Mouse (Mus musculus) liver, embryonic 11.5 days (tissue): ENCODE measurements around the gene Cd79b. TPM values are rescaled to one million over a fixed set of nuclear protein-coding genes. Genes with fewer than 3 reads are reported as not detected.

Experiments
- ATAC-seq: fragments of 200-750 bp; cut with Nextera tagmentation; replicated peaks from 2 replicates; pipeline ENCODE4 v1.8.0; 2017; ENCODE audit warnings: moderate number of reproducible peaks, mild to moderate bottlenecking, moderate TSS enrichment, moderate library complexity; ENCODE audit not compliant: low FRiP score
- DNase-seq: peaks from one replicate; pipeline ENCODE4 v3.0.0-alpha.2; 2017; ENCODE audit warnings: low spot score
- H3K27ac ChIP-seq: fragments of 300-500 bp; sonication (generic); 2 replicates; pipeline ENCODE4 v1.5.1; 2014; ENCODE audit warnings: mild to moderate bottlenecking, low read depth, low read length, control low read depth
- H3K27me3 ChIP-seq: fragments of 300-500 bp; sonication (generic); replicated peaks from 2 replicates; pipeline ENCODE4 v1.6.1; 2014; ENCODE audit warnings: low read length, mixed read lengths; ENCODE audit not compliant: control insufficient read depth, insufficient read depth
- H3K36me3 ChIP-seq: fragments of 300-500 bp; sonication (generic); 2 replicates; pipeline ENCODE4 v1.6.1; 2014; ENCODE audit warnings: mild to moderate bottlenecking, low read length, moderate library complexity, mixed read lengths; ENCODE audit not compliant: control insufficient read depth, insufficient read depth
- H3K4me1 ChIP-seq: fragments of 300-500 bp; sonication (generic); replicated peaks from 2 replicates; pipeline ENCODE4 v1.6.1; 2014; ENCODE audit warnings: low read length, mixed read lengths; ENCODE audit not compliant: control insufficient read depth, insufficient read depth
- H3K4me2 ChIP-seq: fragments of 300-500 bp; sonication (generic); 2 replicates; pipeline ENCODE4 v1.6.1; 2014; ENCODE audit warnings: mild to moderate bottlenecking, control low read depth, moderate library complexity
- H3K4me3 ChIP-seq: fragments of 300-500 bp; sonication (generic); 2 replicates; pipeline ENCODE4 v1.5.1; 2014; ENCODE audit warnings: low read depth, low read length, control low read depth
- H3K9ac ChIP-seq: fragments of 300-500 bp; sonication (generic); 2 replicates; pipeline ENCODE4 v1.6.1; 2014; ENCODE audit warnings: low read depth, low read length, control low read depth
- H3K9me3 ChIP-seq: fragments of 300-500 bp; sonication (generic); 2 replicates; pipeline ENCODE4 v1.6.1; 2016; ENCODE audit warnings: low read length, inconsistent platforms, mixed read lengths; ENCODE audit not compliant: control insufficient read depth
- WGBS: fragments of 180-500 bp; shearing (Covaris S2); extraction: QIAGEN DNeasy Blood & Tissue Kit; methylation state at CpG from one replicate; pipeline ENCODE4 v1.1.7; 2014; 5-methylcytosine and 5-hydroxymethylcytosine counted together
- polyA plus RNA-seq: library from polyadenylated mRNA; unstranded; fragments of >200 nt; fragmentation: Nextera tagmentation; extraction: Ambion mirVana; gene quantifications from 2 replicates; pipeline ENCODE4 v1.2.1, GENCODE M21; 2014

Gene Cd79b
- polyA plus RNA-seq, 1 experiment from 2014 or later, result 5.9 TPM

DNA sequence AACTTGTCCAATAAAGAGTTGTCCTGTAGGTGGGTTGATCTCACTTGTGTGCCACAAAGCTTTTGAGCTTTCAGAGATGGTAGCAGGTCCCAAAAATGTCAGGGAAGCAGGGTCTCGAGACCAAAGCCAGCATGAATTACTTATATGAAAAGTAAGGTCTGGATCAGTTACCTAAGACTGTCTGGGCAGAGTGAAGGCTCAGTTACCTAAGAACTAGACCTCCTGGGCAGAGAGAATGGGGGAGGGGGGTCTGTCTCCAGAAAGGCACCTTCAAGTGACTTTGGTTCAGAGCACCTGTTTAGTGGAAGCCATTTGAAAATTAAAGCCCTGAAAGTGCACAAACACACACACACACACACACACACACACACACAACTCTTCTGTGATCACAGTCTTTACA lies 40.2 kb downstream of the Cd79b start:
- Histone ChIP-seq H3K36me3 (no peaks in the 10 kb centered on the region), H3K4me1 (peaks cover 28% of the 10 kb centered on the region), H3K27me3 (no peaks in the 10 kb centered on the region), H3K27ac (no peak overlapping the region), H3K4me3 (no peak overlapping the region), H3K4me2 (no peak overlapping the region), H3K9ac (no peak overlapping the region), H3K9me3 (no peaks in the 10 kb centered on the region)
- ATAC-seq (no peak), DNase-seq (no peak)
- WGBS, result 86% methylated on average over 1 of the region's 1 CpGs

DNA sequence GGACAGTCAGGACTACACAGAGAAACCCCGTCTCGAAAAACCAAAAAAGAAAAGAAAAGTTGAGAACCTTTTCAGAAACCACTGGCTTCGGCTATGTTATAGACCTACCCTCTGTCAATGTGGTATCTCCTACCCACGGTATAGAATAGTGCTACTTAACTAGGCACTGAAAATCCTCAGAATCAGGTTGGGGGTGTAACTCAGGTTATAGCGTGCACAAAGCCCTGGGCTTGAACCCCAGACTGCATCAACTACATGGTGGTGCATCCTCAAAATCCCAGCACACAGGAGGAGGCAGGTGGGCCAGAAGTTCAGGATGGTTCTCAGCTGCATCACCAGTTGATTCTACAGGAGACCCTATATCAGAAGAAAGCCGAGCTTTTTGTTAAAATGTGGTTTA lies 40.8 kb downstream of the Cd79b start:
- H3K36me3 ChIP-seq, result no peaks in the 10 kb centered on the region
- no peak overlapping the region for H3K27ac ChIP-seq
- peak overlapping the region; percentile 66 for H3K4me2 ChIP-seq
- peak overlapping the region; percentile 99; the same call in 1 of the 2 replicates for H3K4me3 ChIP-seq
- ATAC-seq (no peak), DNase-seq (no peak)
- no peaks in the 10 kb centered on the region for H3K27me3 ChIP-seq
- peaks cover 33% of the 10 kb centered on the region for H3K4me1 ChIP-seq
- WGBS, result 88% methylated on average over 6 of the region's 6 CpGs
- no peaks in the 10 kb centered on the region for H3K9me3 ChIP-seq
- H3K9ac ChIP-seq, result peak overlapping the region; percentile 64; the same call in 1 of the 2 replicates

DNA sequence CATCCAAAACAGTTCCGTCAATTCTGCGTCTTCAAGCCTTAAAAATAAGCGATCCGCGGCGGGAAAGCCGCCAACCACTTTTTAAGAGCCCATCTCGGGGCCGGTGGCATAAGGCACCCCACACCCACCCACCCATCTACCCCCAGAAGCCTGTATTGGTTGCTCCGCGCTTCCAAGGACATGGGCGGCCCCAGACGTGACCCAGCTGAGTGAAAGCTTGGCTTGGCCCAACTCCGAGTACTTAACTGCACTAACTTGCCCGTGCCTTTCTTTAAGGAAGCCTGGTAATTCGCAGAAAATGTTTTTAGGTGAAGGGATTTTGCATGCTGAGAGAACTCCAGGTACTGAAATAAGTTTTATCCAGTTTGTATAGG lies 41.3 kb downstream of the Cd79b start:
- 9% methylated on average over 16 of the region's 16 CpGs for WGBS
- peak; percentile 21; the same call in 1 of the 2 replicates for ATAC-seq
- H3K4me2 ChIP-seq, result peak overlapping the region; percentile 66
- no peaks in the 10 kb centered on the region for H3K27me3 ChIP-seq
- no peaks in the 10 kb centered on the region for H3K36me3 ChIP-seq
- H3K9ac ChIP-seq, result peak overlapping the region; percentile 64
- no peak for DNase-seq
- H3K4me3 ChIP-seq, result peak overlapping the region; percentile 99
- no peaks in the 10 kb centered on the region for H3K9me3 ChIP-seq
- H3K4me1 ChIP-seq, result peaks cover 38% of the 10 kb centered on the region
- peak overlapping the region; percentile 77 for H3K27ac ChIP-seq

DNA sequence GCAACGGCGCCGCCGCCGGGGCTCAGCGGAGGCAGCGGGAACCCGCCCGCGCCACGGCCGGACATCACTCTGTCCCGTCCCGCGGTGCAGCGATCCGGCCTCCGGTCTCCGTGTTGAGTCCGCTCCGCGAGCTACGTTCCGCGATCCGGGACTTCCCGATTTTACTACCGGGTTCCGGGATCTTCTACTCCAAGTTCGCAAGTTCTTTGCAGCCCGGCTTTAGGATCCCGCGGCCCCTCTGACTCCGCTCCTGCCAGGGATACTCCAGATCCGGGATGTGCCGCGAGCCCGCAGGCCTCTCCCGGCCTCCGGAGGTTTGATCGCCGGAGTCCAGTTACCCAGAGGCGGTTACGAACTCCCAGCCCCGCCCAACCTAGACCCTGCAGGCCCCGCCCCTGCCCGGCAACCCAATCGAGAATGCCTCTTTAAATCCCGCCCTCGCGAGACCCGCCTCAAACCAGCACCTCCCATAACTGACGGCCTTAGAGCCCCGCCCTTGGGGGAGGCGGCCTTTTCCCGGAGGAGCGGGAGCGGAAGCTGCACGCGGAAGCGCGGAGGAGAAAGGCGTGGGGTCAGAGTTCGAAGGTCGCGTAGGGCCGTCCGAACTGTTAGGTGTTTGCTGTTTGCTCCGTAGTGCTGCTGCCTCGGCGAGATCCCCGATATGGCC lies 41.8 kb downstream of the Cd79b start, which contains the start of gene Smarcd2:
Smarcd2 (minus strand) TSS at position 329 of the 667 bp plus-strand sequence.
- Histone ChIP-seq H3K27me3 (no peaks in the 10 kb centered on the region), H3K4me3 (peak within 1 kb of the TSS; percentile 99), H3K9ac (peak within 1 kb of the TSS; percentile 99), H3K4me1 (peaks cover 44% of the 10 kb centered on the region), H3K27ac (peak within 1 kb of the TSS; percentile 95), H3K9me3 (no peaks in the 10 kb centered on the region), H3K4me2 (peak within 1 kb of the TSS; percentile 81), H3K36me3 (0 out of 2 replicates have a peak, but pooled peaks cover 4% of the 10 kb centered on the region)
- peak; percentile 92 for ATAC-seq
- WGBS, result under 1% methylated on average over 72 of the region's 72 CpGs
- peak; percentile 100 for DNase-seq

DNA sequence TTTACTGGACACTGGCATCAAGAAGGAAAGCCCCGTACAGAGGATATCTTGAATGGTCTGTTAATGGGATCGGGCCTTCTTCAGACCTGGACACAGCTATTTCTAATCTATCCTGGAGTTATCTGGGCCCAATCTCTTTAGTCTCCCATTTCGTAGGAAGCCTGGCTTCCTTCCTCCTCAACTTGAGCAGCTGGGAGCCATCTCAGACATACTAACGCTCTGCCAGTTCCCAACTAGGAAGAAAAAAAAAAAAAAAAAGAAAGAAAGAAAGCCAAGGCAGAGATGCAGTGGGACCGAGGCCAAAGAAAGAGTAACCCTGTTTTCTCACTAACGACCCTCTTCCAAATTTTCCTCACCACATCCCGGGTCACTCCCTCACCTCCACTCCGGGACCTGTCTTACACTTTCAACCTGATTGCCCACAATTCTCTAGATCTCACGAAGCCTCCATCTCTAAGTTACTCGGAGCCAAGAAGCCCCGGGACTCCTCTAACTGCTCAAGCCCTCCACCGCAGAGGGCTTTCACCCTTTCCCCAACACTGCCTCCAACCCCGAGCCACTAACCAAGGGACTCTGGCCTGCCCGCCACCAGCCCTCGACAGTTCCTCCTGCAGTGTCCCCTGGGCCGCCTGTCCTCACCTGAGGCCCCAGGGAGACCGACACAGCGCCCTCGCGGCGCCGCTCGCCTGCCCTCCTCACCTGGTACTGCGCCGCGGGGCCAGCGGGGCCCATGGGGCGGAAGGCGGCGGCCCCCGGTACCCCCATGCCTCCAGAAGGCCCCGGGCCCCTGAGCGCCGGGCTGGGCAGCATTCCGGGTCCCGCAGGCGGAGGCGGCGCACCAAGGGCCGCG lies 42.5 kb downstream of the Cd79b start:
- DNase-seq (no peak), ATAC-seq (peak; percentile 40)
- H3K27ac ChIP-seq, result peak overlapping the region; percentile 95
- H3K9ac ChIP-seq, result peak overlapping the region; percentile 99
- H3K4me2 ChIP-seq, result peak overlapping the region; percentile 81
- no peaks in the 10 kb centered on the region for H3K27me3 ChIP-seq
- H3K36me3 ChIP-seq, result 0 out of 2 replicates have a peak, but pooled peaks cover 8% of the 10 kb centered on the region
- 1% methylated on average over 41 of the region's 41 CpGs for WGBS
- H3K4me1 ChIP-seq, result peaks cover 50% of the 10 kb centered on the region
- no peaks in the 10 kb centered on the region for H3K9me3 ChIP-seq
- H3K4me3 ChIP-seq, result peak overlapping the region; percentile 99

DNA sequence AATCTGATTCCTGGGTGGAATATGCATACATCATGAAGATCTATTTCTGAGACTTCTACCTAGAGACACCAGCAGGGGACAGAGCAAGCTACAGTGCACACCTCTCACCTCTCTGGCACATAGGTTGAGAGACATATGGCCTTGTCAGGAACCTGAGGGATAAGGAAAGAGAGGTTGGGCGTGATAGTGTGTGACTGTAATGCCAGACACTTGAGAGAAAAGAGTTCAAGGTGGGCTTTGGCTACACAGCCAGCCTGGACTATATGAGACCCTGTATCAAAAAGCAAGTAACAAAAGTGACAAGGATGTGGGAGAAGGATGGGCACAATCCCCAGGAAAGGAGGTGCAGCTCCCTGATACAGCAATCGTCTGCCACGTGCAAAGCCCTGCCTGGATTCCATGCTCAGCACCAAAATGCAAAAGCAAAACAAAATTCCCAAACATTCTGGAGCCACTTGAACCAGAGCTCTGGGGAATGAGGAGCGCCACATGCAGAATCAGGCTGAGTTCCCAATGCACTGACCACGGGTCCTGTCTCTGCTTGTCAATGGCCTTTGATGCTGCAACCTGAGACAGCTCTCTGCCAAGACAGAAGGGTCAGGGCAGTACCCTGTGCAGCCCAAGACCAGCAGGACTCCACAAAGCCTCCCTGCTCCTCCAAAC lies 43.3 kb downstream of the Cd79b start:
- Histone ChIP-seq H3K4me2 (peak overlapping the region; percentile 81), H3K4me3 (peak overlapping the region; percentile 99), H3K36me3 (peaks cover 15% of the 10 kb centered on the region), H3K9me3 (no peaks in the 10 kb centered on the region), H3K27ac (0 out of 2 replicates have a peak overlapping the region, but pooled peaks have one; percentile 95), H3K4me1 (peaks cover 47% of the 10 kb centered on the region), H3K27me3 (no peaks in the 10 kb centered on the region), H3K9ac (peak overlapping the region; percentile 99)
- ATAC-seq (no peak), DNase-seq (no peak)
- WGBS, result 40% methylated on average over 5 of the region's 5 CpGs

DNA sequence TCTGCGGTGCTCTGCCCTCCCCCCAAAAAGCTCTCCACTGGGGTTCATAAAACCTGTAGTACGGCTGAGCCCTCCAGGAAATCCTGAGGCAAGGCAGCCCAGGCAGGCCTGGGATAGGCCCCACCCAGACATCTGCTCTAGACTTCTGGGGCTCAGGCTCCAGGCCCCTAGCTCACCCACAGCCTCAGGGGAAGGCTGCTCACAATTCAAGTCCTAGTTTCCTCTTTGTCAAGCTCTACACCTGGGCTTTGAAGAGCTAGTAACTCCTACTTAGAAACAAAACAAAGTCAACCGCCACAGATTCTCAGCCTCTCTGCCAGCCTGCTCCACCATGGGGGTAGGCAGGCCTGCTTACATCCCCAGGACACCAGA lies 45.5 kb downstream of the Cd79b start:
- ATAC-seq, result no peak
- Histone ChIP-seq H3K9me3 (no peaks in the 10 kb centered on the region), H3K27me3 (no peaks in the 10 kb centered on the region), H3K4me2 (peak overlapping the region; percentile 46), H3K4me1 (peaks cover 35% of the 10 kb centered on the region), H3K27ac (peak overlapping the region; percentile 62; the same call in 1 of the 2 replicates), H3K9ac (no peak overlapping the region), H3K4me3 (no peak overlapping the region; the same call in 1 of the 2 replicates), H3K36me3 (peaks cover 36% of the 10 kb centered on the region)
- WGBS, result 47% methylated on average over 3 of the region's 3 CpGs
- no peak for DNase-seq

DNA sequence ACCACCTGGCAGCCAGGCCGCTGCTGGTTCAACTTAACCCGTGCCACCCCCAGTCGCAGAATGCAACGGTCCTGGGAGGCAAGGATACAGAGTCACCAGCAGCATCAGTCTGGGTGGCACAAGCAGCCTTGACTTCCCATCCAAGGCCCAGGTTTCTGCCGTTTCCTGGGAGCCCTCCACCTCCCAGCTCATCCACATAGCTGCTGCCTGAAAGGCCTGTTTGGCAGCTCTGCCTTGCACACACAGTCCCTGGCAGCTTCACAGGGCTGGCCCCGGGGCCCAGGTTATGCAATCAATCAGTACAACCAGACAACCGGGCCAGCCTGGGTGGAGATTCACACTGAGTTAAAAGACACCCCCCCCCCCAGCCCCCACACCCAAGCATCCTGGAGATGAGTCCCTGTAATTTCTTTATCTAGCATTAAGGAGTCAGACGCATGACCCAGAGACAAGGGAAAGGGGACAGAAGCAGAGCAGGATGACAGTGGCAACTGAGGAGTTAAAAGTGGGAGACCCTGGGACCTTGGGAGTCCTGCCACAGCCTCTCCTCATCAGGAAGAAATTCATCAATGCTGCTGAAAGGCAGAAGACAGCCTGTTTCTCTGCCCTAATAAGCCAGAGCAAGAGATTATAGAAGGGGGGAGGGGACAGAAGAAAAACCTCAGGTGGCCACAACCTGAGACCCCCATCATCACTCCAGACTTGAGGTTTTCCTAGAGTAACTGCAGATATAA lies 46.1 kb downstream of the Cd79b start:
- 58% methylated on average over 8 of the region's 8 CpGs for WGBS
- no peak for ATAC-seq
- Histone ChIP-seq H3K4me2 (peak overlapping the region; percentile 46), H3K9ac (no peak overlapping the region), H3K27ac (peak overlapping the region; percentile 20), H3K36me3 (peaks cover 40% of the 10 kb centered on the region), H3K9me3 (no peaks in the 10 kb centered on the region), H3K4me1 (peaks cover 35% of the 10 kb centered on the region), H3K4me3 (no peak overlapping the region), H3K27me3 (no peaks in the 10 kb centered on the region)
- peak; percentile 50 for DNase-seq
